Mouse (Mus musculus) left cerebral cortex, adult 8-10 months (tissue): Measurements from ENCODE around the gene Hexdc. TPM values are rescaled to one million over a fixed set of nuclear protein-coding genes. Genes with fewer than 3 reads are reported as not detected.

Source experiments
- DNase-seq, 2 experiments: peaks; one replicate each; pipeline ENCODE4 v3.0.0; 2022; ENCODE audit warnings: low spot score in 2 of 2
- total RNA-seq, 4 experiments: library from RNA; stranded (reverse); gene quantifications; 2 replicates each; pipeline ENCODE4 v1.2.4; 2022

The Hexdc gene
- 10 to 100 TPM; 20.8 to 27.9 (median 24.8) TPM for total RNA-seq

DNA sequence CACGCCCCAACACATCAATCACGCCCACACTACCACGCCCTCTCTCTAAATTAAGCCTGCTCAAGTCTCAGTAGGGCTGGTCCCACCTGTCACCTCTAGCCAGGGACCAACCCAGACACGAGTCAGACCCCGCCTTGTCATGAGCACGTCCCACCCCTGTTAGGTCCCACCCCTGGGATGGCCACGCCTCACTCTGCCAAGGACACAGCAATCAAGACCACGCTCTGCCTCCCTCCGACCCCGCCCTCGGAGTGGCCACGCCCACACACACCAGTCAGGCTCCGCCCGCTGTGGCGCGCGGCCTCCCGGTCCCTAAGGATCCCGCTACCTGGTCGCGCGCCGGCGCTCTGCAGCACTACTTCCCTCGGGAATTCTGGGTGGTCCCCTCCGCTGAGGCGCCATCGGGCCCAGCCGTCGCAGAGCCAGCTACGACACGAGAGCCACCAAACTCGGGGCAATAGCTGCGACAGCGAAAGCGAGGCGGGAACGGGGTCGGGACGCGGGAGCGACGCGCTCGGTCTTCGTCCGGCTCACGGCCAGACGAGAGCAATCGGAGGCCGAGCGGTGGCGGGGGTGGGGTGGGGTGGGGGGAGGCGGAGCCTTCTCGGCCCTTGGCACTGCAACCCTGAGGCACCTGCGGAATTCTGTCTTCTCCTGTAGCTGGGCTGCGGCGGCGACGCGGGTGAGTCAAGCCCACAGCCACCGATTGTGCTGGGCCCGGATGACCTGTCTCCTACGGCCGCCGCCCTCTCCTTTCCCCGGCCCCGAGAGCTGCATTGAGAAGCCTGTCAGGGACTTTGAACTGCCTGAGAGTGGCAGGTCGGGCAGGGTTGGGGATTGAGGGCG, at the start of gene Hexdc, which contains the start of gene Ogfod3:
TSS of gene Hexdc (plus strand) at position 273 of the 846 bp plus-strand sequence.
TSS of gene Ogfod3 (minus strand) at position 551 of the 846 bp plus-strand sequence.
- DNase-seq = peak; percentile 72 to 96

- DNase-seq = no peak
Measured at GRCm38 (mm10) chr11:121156411-121156891, 47.8 kb upstream of the Hexdc start.

DNA sequence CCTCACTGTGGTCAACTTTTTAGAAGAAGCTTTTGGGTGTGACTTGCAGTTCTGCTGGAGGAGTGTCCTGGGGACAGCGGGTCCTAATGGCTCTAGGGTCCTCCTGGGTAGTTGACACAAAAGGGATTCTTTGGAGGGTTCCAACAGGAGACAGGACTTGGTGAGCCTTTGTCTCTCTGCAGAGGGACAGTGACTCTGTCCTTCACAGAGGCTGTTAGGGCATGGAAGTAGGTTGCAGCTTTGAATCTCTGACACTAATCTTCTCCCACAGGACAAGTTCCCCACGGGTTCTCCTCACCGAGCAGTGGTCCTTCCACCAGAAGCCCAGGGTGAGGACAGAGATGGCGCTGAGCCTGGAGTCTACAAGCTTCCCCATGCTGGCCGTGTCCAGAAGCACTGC, 44.3 kb upstream of the Hexdc start, which contains the start of gene Uts2r:
TSS of gene Uts2r (plus strand) at position 301 of the 400 bp plus-strand sequence.
- DNase-seq = no peak

DNA sequence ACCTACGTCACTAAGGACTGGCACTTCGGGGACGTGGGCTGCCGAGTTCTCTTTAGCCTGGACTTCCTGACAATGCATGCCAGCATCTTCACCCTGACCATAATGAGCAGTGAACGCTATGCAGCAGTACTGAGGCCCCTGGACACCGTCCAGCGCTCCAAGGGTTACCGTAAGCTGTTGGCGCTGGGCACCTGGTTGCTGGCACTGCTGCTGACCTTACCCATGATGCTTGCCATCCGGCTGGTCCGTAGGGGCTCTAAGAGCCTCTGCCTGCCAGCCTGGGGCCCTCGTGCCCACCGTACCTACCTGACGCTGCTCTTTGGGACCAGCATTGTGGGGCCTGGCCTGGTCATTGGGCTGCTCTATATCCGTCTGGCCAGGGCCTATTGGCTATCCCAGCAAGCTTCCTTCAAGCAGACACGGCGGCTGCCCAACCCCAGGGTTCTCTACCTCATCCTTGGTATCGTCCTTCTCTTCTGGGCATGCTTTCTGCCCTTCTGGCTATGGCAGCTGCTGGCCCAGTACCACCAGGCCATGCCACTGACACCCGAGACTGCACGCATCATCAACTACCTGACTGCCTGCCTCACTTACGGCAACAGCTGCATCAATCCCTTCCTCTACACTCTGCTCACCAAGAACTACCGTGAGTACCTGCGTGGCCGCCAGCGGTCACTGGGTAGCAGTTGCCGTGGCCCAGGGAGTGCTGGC, 43.4 kb upstream of the Hexdc start:
- no peak for DNase-seq

- no peak for DNase-seq
Measured at GRCm38 (mm10) chr11:121163751-121164150, 40.5 kb upstream of the Hexdc start.

DNA sequence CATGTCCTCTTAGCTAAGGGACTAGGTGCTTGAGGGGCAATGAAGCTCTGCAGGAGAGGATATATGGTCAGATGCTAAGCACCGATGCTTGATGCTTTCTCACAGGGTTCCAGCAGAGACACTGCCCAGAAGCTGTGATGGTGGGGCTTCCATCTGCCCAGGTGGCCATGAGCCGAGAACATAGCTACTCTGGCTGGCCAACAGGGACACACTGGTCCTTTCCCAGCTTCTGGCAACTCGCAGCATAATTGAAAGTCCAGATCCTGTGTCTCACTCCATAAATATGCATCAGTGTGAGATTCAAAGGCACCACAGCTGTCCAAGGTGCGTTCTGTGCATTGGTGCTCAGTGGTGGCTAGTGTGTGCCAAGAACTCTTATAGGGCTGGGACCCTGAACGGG, 31.0 kb upstream of the Hexdc start:
- no peak for DNase-seq

GRCm38 (mm10) chr11:121174234-121174633, 30.0 kb upstream of the Hexdc start:
- DNase-seq = no peak

DNA sequence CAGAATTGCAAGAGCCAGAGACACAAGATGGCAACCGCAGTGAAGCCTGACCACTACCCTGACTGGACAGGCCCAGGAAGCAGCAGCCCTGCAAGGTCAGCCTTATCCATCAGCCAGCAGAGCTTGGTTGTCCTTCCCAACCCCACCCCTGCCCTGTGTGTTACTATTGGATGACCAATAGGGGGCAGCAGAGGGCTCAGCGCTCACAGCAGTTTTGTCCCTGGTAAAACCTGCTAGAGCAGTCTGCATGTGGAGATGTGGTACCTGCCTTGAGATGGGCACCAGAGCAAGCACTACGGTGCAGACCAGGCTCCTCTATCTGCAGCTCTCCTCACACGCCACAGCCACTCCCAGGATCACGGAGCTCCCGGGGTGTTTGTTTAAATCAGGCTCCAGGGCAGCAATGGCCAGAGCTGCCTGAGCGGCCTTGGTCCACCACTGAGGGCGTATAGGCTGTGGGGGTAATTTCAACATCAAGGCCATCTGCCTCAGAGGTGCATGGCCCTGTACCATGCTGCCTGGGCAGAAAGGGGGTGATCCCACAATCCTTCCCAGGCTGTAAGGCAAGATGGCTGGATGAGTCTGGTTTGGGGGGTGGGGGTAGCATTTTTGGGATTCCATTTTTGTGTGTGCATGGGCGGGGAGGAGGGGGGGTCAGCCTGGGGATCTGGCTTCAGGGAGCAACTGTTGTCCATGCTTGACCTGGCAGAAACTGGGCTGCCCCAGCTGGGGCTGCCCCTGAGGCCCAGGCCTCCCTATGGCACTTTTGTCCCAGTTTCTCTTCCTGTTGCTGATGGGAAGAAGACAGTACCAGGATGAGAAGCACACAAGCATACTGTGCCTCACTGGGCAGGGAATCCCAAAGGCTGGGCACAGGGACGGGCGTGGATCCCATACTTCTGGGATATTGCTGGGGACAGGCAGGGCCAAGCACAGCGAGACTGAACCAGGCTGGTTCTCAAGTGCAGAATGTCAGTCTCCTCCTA, 27.7 kb upstream of the Hexdc start:
- no peak for DNase-seq

DNA sequence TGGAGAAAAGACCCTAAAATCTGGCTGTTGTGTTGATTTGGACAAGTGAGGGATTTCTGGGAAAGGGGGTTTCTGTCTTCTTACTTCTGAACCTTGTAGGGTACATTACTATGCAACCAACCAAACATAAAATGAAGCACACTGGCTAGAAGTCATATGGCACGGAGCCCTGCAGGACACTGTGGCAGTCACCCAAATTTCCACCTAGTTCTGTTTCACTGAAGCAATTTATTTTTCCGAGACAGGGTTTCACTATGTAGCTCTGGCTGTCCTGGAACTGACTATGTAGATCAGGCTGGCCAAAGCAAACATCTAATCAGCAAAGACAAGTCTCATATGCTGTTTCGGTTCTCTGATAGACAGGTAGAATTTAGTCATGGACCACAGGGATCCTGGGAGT, 14.6 kb upstream of the Hexdc start:
- no peak for DNase-seq

- no peak for DNase-seq
Measured at GRCm38 (mm10) chr11:121192742-121193141, 11.5 kb upstream of the Hexdc start.

DNA sequence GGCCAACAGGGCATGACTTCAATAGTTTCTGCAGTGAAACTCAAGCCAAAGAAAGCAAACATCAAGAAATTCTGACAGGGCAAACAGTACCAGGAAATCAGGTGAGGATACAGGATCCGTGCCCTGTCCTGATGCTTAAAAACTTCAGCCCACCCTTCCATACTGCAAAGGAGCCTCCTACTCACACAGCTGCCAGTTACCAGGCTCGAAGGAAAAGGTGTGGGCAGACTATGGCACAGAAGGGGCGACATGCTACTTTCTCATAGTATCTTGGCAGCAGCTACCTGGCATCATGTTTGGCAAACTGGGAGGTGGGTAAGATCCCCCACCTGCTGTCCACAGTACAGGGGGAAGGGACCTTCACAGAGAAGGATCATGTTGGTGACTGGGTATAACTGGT, 10.8 kb upstream of the Hexdc start:
- no peak for DNase-seq

DNA sequence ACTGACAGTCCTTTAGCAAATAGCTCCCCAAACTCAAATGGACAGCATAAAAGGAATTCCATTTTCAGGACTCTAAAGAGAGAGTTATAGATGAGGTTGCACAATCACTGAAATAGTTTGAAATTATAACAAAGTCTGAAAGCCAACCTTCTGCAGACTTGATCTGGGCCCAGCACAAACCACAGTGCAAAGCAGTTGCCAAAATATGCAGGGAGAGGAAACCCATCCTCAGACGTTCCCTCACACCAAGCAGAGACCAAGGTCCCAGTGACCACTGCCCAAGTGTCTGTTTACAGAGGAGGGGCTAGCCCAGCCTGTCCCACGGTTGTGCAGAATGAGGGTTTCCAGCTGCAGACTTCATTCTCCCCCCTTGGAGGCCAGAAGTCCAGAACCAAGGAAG, 5.6 kb upstream of the Hexdc start:
- no peak for DNase-seq

- DNase-seq = no peak
Measured at GRCm38 (mm10) chr11:121199851-121200250, 4.4 kb upstream of the Hexdc start.

- DNase-seq = no peak
Measured at GRCm38 (mm10) chr11:121200781-121201180, 3.5 kb upstream of the Hexdc start.

GRCm38 (mm10) chr11:121201436-121202198, 2.6 kb upstream of the Hexdc start:
- no peak for DNase-seq

DNA sequence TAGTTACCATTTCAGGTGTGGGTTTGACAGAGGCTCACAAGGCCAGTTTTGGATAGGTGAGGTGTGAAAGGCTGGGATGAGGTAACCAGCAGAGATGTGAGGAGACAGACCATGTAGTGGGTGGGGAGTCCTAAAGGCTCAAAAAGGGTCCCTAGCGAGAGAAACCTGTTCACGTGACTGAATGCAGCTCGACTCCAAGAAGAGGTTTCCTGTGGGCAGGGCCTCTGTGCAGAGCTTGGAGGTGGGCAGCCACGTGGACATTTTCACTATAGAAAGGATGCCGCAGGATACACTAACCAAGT, 423 bp upstream of the Hexdc start:
- DNase-seq = no peak

GRCm38 (mm10) chr11:121216831-121217230, 12.6 kb downstream of the Hexdc start:
- DNase-seq = no peak

GRCm38 (mm10) chr11:121219776-121220175, 15.5 kb downstream of the Hexdc start:
- no peak for DNase-seq

GRCm38 (mm10) chr11:121220771-121221170, 16.5 kb downstream of the Hexdc start:
- DNase-seq = no peak

DNA sequence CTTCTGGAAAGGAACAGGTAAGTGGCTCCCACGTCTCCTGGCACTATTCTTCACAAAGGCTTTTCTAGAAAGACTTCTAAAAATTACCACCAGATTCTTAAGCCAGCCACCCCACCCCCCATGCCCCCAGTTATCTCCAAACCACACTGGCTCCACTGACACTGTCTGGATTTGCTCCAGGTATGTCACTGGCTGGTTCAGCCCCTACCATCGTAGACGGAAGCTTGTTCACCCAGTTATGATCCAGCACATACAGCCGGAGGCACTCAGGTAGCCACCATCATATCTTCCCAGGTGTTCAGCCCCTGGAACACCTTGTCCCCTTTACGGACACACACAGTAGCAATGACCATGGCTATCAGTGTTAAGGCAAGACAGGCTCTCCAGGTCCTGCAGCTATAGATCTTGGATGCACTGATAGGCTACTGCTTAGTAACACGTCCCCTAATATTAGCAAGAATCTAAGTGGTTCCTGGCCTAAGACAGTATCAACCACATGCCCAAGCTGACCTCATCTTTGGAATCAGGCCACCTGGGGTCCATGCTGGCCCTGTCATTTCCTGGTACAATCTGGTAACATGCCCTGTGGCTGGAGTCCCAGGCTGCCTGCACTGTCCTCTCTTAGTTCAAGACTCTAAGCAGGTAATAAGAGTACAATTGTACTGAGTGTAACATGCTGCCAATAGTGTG, 17.2 kb downstream of the Hexdc start:
- no peak for DNase-seq
